Mouse (Mus musculus): ENCODE data around the gene Chmp6.

Chmp6 gene

GRCm38 (mm10) chr11:119909436-119909835 lies 3.8 kb upstream of the Chmp6 start:
- peak; percentile 73 to 76 for DNase-seq

GRCm38 (mm10) chr11:119912845-119913244 lies 396 bp upstream of the Chmp6 start:
- DNase-seq = peak in 1 of 2 experiments; percentile 24

GRCm38 (mm10) chr11:119913935-119914314 lies 684 bp downstream of the Chmp6 start:
- DNase-seq = no peak

- no peak for DNase-seq
These were observed 1.1 kb downstream of the Chmp6 start for GRCm38 (mm10) chr11:119914381-119914780.

- DNase-seq = no peak
These were observed 2.4 kb downstream of the Chmp6 start for GRCm38 (mm10) chr11:119915666-119916065.

DNA sequence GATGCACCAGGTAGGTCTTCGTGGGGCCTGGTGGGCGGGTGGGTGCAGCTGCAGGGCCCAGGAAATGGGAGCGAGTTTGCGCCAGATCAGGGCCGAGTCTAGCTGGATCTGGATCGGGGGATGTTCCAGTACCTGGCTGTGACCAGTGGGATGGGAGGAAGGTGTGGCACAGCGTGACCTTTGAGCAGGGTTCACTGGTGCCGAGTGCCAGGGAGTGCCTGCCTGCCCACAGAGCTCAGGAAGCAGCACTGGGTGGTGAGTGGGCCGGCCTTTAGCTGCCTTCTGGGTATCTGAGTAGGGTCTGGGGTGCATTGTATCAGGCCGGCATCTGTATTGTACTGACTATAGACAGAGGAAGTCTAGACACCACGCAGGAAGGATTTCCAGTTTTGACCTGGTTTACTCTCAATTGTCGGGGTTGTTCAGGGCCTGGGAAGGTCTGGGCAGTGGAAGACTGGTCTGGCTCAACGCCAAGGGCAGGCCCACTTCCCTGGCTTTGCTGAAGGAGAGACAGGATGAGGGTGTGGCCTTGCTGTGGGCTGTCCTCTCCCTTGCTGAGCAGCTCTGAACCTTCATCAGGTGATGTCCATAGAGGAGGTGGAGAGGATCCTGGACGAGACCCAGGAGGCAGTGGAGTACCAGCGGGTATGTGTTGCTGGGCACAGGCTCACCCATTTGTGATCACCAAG lies 3.0 kb downstream of the Chmp6 start:
- DNase-seq = no peak

GRCm38 (mm10) chr11:119916834-119917469 lies 3.7 kb downstream of the Chmp6 start:
- no peak for DNase-seq

GRCm38 (mm10) chr11:119918521-119918920 lies 5.3 kb downstream of the Chmp6 start:
- DNase-seq = no peak

DNA sequence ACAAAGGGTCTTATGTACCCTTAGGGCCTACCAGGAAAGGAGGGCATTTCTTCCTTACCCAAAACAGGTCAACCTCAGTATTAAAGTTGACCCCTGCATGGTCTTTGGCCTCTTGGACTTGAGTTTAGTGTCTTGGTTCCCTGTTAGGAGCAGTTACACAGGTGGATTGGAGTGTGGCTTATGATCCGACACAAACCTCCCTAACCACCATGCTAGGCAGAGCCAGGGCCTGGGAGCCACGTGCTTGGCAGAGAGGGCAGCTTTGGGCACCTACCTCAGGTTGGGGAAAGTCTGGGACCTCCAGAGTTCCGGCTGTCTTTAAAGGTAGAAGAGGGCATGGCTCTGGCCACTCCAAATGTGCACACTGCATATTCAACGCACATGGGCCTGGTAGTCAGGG lies 6.2 kb downstream of the Chmp6 start:
- no peak for DNase-seq

GRCm38 (mm10) chr11:119919897-119920296 lies 6.7 kb downstream of the Chmp6 start:
- DNase-seq = peak; percentile 79 to 81

DNA sequence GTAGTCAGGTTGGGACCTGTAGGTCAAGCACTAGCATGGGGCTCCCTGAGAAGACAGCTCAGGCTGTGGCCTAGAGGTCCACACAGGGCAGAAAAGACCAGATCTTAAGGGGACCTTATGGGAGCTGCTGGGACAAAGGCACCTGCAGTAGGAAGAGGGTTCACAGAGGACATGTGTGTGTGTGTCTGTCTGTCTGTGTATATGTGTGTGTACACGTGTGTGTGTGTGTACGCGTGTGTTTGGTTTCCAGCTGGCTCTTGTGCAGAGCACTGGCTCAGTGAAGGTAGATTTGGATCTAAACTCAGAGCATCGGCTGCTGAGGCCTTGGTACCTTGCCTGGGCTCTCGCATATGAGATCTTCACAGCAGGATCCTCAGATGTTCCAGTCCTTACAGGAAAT lies 7.4 kb downstream of the Chmp6 start:
- no peak for DNase-seq

DNA sequence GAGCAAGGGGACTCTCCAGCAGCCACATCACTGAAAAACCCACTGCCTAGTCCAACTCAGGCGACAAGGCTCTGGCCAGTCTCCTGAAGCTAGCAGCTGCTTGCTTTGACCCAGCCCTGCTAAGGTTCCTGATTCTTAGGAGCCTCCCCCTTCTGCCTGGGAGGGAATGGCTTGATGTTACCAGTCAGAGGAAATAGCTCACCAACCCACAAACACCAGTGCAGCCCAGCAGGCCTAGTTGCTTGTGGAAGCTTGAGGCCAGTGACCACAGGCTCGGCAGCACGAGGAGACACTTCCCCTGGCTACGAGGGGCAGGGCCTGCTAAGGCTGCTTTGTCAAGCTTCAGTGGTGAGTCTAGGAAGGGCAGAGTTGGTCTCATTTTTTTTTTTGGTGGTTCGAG lies 11.9 kb downstream of the Chmp6 start:
- no peak for DNase-seq

DNA sequence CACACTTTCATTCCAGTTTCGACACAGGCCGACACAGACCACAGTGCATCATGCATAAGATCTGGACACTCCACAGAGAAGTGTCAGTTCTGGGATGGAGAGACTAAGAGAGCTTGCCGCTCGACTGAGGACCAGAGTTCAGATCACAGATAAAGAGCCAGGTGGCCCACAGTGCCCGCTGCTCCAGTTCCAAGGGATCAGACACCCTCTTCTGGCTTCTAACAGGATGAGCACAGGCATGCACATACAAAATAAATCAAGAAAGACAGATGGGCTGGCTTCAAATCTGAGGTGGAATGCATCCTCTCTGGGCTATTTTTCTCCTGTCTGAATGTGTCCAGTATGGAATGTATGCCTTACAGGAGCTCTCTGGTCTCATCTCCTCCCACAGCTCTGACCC lies 13.5 kb downstream of the Chmp6 start:
- no peak for DNase-seq

DNA sequence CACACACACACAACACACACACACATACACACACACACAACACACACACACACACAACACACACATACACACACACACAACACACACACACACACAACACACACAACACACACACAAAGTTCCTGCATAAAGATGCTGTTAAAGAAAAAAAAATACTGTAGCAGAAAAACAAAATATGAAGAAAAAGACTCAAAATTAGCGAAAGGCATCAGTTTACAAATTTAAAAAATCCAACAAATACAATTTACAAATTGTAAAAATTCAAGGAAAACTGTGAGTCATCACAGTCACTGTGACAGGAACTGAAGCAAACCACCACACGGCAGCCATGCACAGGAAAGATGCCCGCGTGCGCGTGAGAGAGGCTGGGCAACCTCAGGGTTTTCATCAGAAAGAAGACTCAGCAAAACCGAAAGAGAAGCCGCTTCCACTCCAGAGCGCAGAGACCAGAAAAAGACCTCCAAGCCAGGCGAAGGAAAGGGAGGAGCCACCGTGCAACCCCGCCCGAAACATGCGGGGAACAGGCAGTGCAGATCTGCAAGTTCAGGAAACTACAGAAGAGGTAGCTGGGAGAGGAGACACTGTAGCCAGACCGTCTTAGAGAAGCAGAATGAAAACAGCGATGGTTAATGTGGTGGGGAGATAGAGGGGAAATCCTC lies 14.9 kb downstream of the Chmp6 start:
- DNase-seq = no peak

DNA sequence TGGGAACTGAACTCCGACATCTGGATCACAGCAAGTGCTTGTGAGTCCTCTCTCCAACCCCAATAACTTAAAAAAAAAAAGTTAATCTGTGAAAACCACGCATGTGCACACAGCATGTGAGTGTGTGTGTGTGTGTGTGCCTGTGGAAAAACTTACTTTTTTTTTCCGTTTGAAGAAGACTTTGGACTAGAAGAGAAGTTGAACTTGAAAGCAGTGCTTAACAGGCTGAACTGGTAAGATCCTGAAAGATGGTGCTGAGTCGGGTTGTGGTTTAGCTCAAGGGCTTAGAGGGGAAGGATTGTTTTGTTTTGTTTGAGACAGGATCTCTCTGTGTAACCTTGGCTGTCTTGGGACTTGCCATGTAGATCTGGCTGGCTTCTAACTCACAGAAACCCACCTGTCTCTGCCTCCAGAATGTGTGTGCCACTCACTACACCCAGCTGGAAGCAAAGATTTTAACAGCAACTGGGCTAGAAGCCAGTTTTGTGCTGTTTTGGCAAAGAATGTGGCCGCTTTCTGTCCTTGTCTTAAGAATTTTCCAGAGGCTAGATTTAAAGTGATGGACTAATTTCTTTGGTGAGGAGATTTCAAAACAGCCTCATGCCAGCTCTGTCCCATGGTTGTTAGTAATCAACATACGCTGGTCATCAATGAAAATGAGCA lies 16.5 kb downstream of the Chmp6 start:
- no peak for DNase-seq

GRCm38 (mm10) chr11:119931809-119932208 lies 18.6 kb downstream of the Chmp6 start:
- DNase-seq = no peak

DNA sequence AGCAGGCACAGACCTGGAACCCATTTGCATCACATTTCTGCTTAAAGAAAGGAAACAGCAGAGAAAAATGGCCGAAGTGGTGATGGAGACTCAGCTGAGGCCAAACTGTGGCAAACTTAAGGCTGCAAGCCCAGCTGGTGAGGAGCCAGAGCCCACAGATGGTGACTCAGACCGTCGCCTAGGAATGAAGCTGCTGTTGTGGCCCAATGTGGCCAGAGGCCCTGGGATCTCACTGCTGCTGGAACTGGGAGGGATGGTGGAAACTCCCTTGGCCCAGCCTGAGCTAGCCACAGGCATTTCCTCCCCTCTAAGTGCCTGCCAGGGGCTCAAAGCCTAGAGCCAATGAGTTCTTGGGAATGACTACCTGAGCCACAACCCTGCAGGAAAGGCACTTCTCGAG lies 19.9 kb downstream of the Chmp6 start:
- DNase-seq = no peak

- DNase-seq = no peak
These were observed 20.8 kb downstream of the Chmp6 start for GRCm38 (mm10) chr11:119933819-119934583.

DNA sequence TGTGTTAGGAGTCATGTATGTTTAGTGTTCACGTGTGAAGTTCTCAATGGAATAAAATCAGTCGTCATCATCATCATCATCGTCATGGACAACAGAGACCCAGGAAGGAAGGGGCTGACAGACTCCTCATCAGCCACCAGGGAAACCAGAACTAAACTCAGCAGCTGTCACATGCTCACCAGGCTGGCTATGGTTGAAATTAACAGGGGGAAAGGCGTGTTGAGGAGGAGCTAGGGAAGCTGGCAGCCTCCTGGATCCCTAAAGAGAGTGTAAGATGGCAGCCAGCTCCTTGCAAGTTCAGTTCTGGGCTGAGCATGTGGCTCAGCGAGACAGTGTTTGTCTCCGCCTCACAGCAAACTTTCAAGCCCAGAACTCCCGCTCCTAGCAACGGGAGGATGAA lies 21.5 kb downstream of the Chmp6 start:
- no peak for DNase-seq

- DNase-seq = peak; percentile 81
These were observed 22.2 kb downstream of the Chmp6 start for GRCm38 (mm10) chr11:119935457-119935856.

DNA sequence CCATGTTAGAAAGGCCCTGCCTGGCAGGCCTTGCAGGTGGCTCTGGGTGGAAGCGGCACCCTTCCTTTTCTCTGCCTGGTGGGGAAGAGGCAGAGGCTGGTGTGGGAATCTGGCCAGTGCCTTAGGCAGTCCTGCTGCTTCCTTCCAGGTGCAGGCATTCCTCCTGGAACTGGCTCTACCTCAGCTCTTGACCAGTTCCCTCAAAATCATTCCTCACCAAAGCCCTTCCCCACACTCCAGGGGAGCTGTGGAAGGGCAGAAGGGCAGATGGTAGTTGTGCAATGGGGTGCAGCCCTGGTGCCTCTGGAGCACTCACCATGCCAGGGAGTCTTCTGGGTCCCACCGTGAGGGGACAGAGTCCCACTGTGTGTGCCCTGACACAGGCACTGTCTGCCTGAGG lies 23.2 kb downstream of the Chmp6 start:
- no peak for DNase-seq

DNA sequence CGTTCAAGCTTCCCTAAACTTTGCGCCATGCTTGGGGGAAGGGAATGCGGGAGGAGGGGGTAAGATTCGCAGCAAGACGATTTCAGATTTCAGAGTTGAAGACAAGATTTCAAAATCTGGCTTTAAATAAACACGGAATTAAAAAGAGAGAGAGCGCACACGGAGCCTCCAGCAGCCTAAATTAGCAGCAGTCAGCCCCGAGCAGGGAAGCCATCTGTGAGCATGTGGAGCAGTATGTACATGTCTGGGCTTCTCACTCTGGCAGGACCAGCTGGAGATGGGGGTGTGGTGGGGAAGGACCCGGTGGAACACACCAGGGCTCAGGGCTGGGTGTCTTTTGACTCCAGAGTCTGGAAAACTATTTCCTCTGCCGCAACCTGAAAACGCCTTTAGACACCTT lies 24.0 kb downstream of the Chmp6 start:
- DNase-seq = no peak

Data from cerebellum, postnatal 36 days (tissue).